Mouse (Mus musculus) liver, adult 2 months (tissue): ENCODE data around the gene Zfp385c. TPM values are rescaled to one million over a fixed set of nuclear protein-coding genes. Genes with fewer than 3 reads are reported as not detected.
A peak's percentile ranks its signal among the peaks of the same experiment; 100 is the strongest.
"Not testable (repeated sequence)": the region's sequence is repeated elsewhere in the genome, so short reads cannot be mapped to it uniquely, and the experiment has no call there.

Source experiments
- DNase-seq: peaks from one replicate; pipeline ENCODE4 v3.0.0-alpha.2; 2011; ENCODE audit warnings: low read depth, low spot score; ENCODE audit errors: extremely low read depth
- H3K27ac ChIP-seq: fragments of 200-500 bp; replicated peaks from 2 replicates; pipeline ENCODE4 v1.5.1; 2012; ENCODE audit warnings: low read depth, mild to moderate bottlenecking, control low read depth, inconsistent platforms, low read length; ENCODE audit not compliant: insufficient read depth
- H3K27me3 ChIP-seq: fragments of 200-500 bp; 2 replicates; pipeline ENCODE4 v1.6.1; 2012; ENCODE audit warnings: mild to moderate bottlenecking, moderate library complexity, low read length, inconsistent platforms; ENCODE audit not compliant: control insufficient read depth, insufficient read depth
- H3K36me3 ChIP-seq: fragments of 200-500 bp; 2 replicates; pipeline ENCODE4 v1.6.1; 2012; ENCODE audit warnings: low read length, inconsistent platforms; ENCODE audit not compliant: control insufficient read depth, insufficient read depth
- H3K4me1 ChIP-seq: fragments of 200-500 bp; 2 replicates; pipeline ENCODE4 v1.6.1; 2011; ENCODE audit warnings: low read length; ENCODE audit not compliant: control insufficient read depth, insufficient read depth
- H3K4me3 ChIP-seq: fragments of 200-500 bp; 2 replicates; pipeline ENCODE4 v1.5.1; 2011; ENCODE audit warnings: low read depth, mild to moderate bottlenecking, control low read depth, low read length, moderate library complexity; ENCODE audit not compliant: insufficient read depth
- H3K79me2 ChIP-seq: fragments of 200-500 bp; 2 replicates; pipeline ENCODE4 v1.6.1; 2012; ENCODE audit warnings: inconsistent platforms, mild to moderate bottlenecking, low read length, moderate library complexity; ENCODE audit not compliant: control insufficient read depth, insufficient read depth
- H3K9ac ChIP-seq: fragments of 200-500 bp; 2 replicates; pipeline ENCODE4 v1.6.1; 2012; ENCODE audit warnings: low read depth, mild to moderate bottlenecking, control low read depth, inconsistent platforms, low read length
- CTCF ChIP-seq: fragments of 200-500 bp; IDR thresholded peaks from 2 replicates; pipeline ENCODE4 v1.5.1; 2011; ENCODE audit warnings: low read depth, low read length, control low read depth
- POLR2A ChIP-seq: fragments of 200-500 bp; IDR thresholded peaks from 2 replicates; pipeline ENCODE4 v1.6.1; 2011; ENCODE audit warnings: low read length, control low read depth; ENCODE audit not compliant: insufficient read depth; ENCODE audit errors: extremely low read depth
- WGBS: fragments of 180-500 bp; shearing (Covaris S2); methylation state at CpG from one replicate; pipeline ENCODE4 v1.1.7; 2018; 5-methylcytosine and 5-hydroxymethylcytosine counted together
- polyA plus RNA-seq: library from polyadenylated mRNA; depleted of rRNA; stranded (reverse); fragments of >200 nt; gene quantifications from 2 replicates; pipeline ENCODE4 v1.2.3, GENCODE M21; 2012
- total RNA-seq: library from RNA; depleted of rRNA; stranded (reverse); fragments of >200 nt; gene quantifications from 2 replicates; pipeline ENCODE4 v1.2.3, GENCODE M21; 2014

Gene Zfp385c
- total and polyA plus RNA-seq, 2 experiments = not detected

- Histone ChIP-seq H3K4me3 (peak within 1 kb of the TSS; percentile 95), H3K27me3 (no peaks in the 10 kb centered on the region), H3K9ac (peak within 1 kb of the TSS; percentile 91), H3K4me1 (peaks cover 11% of the 10 kb centered on the region), H3K27ac (peak within 1 kb of the TSS; percentile 81), H3K79me2 (peaks cover 21% of the 10 kb centered on the region; the same call in 1 of the 2 replicates), H3K36me3 (no peaks in the 10 kb centered on the region)
- WGBS = 11% methylated on average over 11 of the region's 11 CpGs
- TF ChIP-seq POLR2A (no peak), CTCF (no peak)
- DNase-seq = no peak
Measured at GRCm38 (mm10) chr11:100619982-100620381, 72.3 kb downstream of the Zfp385c start, which contains the start of gene Dnajc7. Gene Dnajc7 (minus strand): TSS chr11:100620168.

- H3K9ac ChIP-seq = peak overlapping the region; percentile 91
- H3K79me2 ChIP-seq = peaks cover 21% of the 10 kb centered on the region; the same call in 1 of the 2 replicates
- H3K27me3 ChIP-seq = no peaks in the 10 kb centered on the region
- TF ChIP-seq POLR2A (peak; percentile 57; the same call in 1 of the 2 replicates), CTCF (no peak)
- H3K36me3 ChIP-seq = no peaks in the 10 kb centered on the region
- peak overlapping the region; percentile 81 for H3K27ac ChIP-seq
- under 1% methylated on average over 40 of the region's 40 CpGs for WGBS
- H3K4me3 ChIP-seq = peak overlapping the region; percentile 95
- peaks cover 11% of the 10 kb centered on the region for H3K4me1 ChIP-seq
- peak; percentile 79 for DNase-seq
Measured at GRCm38 (mm10) chr11:100619485-100619975, 72.7 kb downstream of the Zfp385c start.

GRCm38 (mm10) chr11:100618761-100619484, 73.3 kb downstream of the Zfp385c start, which contains the start of gene Nkiras2:
Gene Nkiras2 (plus strand): TSS chr11:100619244.
- Histone ChIP-seq H3K4me1 (peaks cover 8% of the 10 kb centered on the region), H3K36me3 (no peaks in the 10 kb centered on the region), H3K27ac (peak within 1 kb of the TSS; percentile 81), H3K79me2 (peaks cover 21% of the 10 kb centered on the region; the same call in 1 of the 2 replicates), H3K9ac (peak within 1 kb of the TSS; percentile 91), H3K27me3 (no peaks in the 10 kb centered on the region), H3K4me3 (peak within 1 kb of the TSS; percentile 95)
- WGBS = under 1% methylated on average over 36 of the region's 36 CpGs
- DNase-seq = peak; percentile 42
- TF ChIP-seq POLR2A (no peak), CTCF (no peak)

- no peak for TF ChIP-seq CTCF
- TF ChIP-seq POLR2A = no peak
- H3K79me2 ChIP-seq = peaks cover 29% of the 10 kb centered on the region
- H3K27me3 ChIP-seq = no peaks in the 10 kb centered on the region
- no peak overlapping the region for H3K9ac ChIP-seq
- no peak overlapping the region for H3K27ac ChIP-seq
- no peak overlapping the region for H3K4me3 ChIP-seq
- 38% methylated on average over 4 of the region's 4 CpGs for WGBS
- DNase-seq = no peak
- H3K4me1 ChIP-seq = peaks cover 8% of the 10 kb centered on the region
- H3K36me3 ChIP-seq = no peaks in the 10 kb centered on the region
Measured at GRCm38 (mm10) chr11:100617480-100617879, 74.8 kb downstream of the Zfp385c start.

GRCm38 (mm10) chr11:100616836-100617235, 75.4 kb downstream of the Zfp385c start:
- H3K27ac ChIP-seq, DNase-seq, H3K27me3 ChIP-seq, H3K4me3 ChIP-seq, H3K36me3 ChIP-seq, H3K4me1 ChIP-seq, H3K9ac ChIP-seq: not testable (repeated sequence)
- H3K79me2 ChIP-seq = peaks cover 34% of the 10 kb centered on the region
- WGBS = 77% methylated on average over 7 of the region's 7 CpGs

GRCm38 (mm10) chr11:100616332-100616731, 75.9 kb downstream of the Zfp385c start:
- H3K9ac ChIP-seq = no peak overlapping the region
- H3K4me3 ChIP-seq = no peak overlapping the region
- H3K27me3 ChIP-seq = no peaks in the 10 kb centered on the region
- H3K27ac ChIP-seq = no peak overlapping the region
- H3K4me1 ChIP-seq = peaks cover 8% of the 10 kb centered on the region
- H3K36me3 ChIP-seq = no peaks in the 10 kb centered on the region
- TF ChIP-seq CTCF = no peak
- TF ChIP-seq POLR2A = no peak
- DNase-seq = no peak
- H3K79me2 ChIP-seq = peaks cover 34% of the 10 kb centered on the region
- 90% methylated on average over 5 of the region's 5 CpGs for WGBS
